Mouse (Mus musculus) limb, embryonic 14.5 days (tissue): ENCODE measurements around the gene Pitpna. TPM values are rescaled to one million over a fixed set of nuclear protein-coding genes. Genes with fewer than 3 reads are reported as not detected.

Source experiments
- ATAC-seq: fragments of 200-750 bp; cut with Nextera tagmentation; 2 replicates; pipeline ENCODE4 v1.8.0; 2017; ENCODE audit warnings: low read depth, moderate number of reproducible peaks, moderate TSS enrichment; ENCODE audit not compliant: low FRiP score
- DNase-seq: peaks from one replicate; pipeline ENCODE4 v3.0.0-alpha.2; 2015; ENCODE audit warnings: low spot score
- H3K27ac ChIP-seq: fragments of 300-500 bp; sonication (generic); replicated peaks from 2 replicates; pipeline ENCODE4 v1.5.1; 2014; ENCODE audit warnings: low read depth, mild to moderate bottlenecking, low read length, moderate library complexity, mixed read lengths
- H3K27me3 ChIP-seq: fragments of 300-500 bp; sonication (generic); 2 replicates; pipeline ENCODE4 v1.6.1; 2014; ENCODE audit warnings: low read length, mixed read lengths; ENCODE audit not compliant: control insufficient read depth, insufficient read depth
- H3K36me3 ChIP-seq: fragments of 300-500 bp; sonication (generic); 2 replicates; pipeline ENCODE4 v1.6.1; 2014; ENCODE audit warnings: mild to moderate bottlenecking, low read length, moderate library complexity, mixed read lengths; ENCODE audit not compliant: control insufficient read depth, insufficient read depth
- H3K4me1 ChIP-seq: fragments of 300-500 bp; sonication (generic); 2 replicates; pipeline ENCODE4 v1.6.1; 2014; ENCODE audit warnings: antibody characterized with exemption, low read length, mixed read lengths; ENCODE audit not compliant: control insufficient read depth, insufficient read depth
- H3K4me2 ChIP-seq: fragments of 300-500 bp; sonication (generic); replicated peaks from 2 replicates; pipeline ENCODE4 v1.6.1; 2014; ENCODE audit warnings: low read depth, mild to moderate bottlenecking, low read length, moderate library complexity; ENCODE audit not compliant: severe bottlenecking
- H3K4me3 ChIP-seq: fragments of 300-500 bp; sonication (generic); replicated peaks from 2 replicates; pipeline ENCODE4 v1.5.1; 2014; ENCODE audit warnings: low read length
- H3K9ac ChIP-seq: fragments of 300-500 bp; sonication (generic); 2 replicates; pipeline ENCODE4 v1.6.1; 2014; ENCODE audit warnings: mild to moderate bottlenecking, low read depth, low read length, moderate library complexity; ENCODE audit not compliant: severe bottlenecking
- H3K9me3 ChIP-seq: fragments of 300-500 bp; sonication (generic); 2 replicates; pipeline ENCODE4 v1.6.1; 2016; ENCODE audit warnings: low read length; ENCODE audit not compliant: control insufficient read depth
- POLR2A ChIP-seq: fragments of 200-500 bp; IDR thresholded peaks from 2 replicates; pipeline ENCODE4 v1.8.0; 2012; ENCODE audit warnings: inconsistent platforms, mild to moderate bottlenecking, moderate library complexity, borderline replicate concordance; ENCODE audit not compliant: insufficient read depth, insufficient read length; ENCODE audit errors: extremely low read depth
- WGBS: fragments of 180-500 bp; shearing (Covaris S2); extraction: QIAGEN DNeasy Blood & Tissue Kit; methylation state at CpG from one replicate; pipeline ENCODE4 v1.1.7; 2014; 5-methylcytosine and 5-hydroxymethylcytosine counted together
- polyA plus RNA-seq, 2 experiments: library from polyadenylated mRNA; depleted of rRNA in 1 of 2; stranded (reverse) in 1 of 2; unstranded in 1 of 2; fragments of >200 nt; fragmentation: Nextera tagmentation in 1 of 2; extraction: Ambion mirVana in 1 of 2; gene quantifications; 2 replicates each; pipeline versions ENCODE4 v1.2.1 to v1.2.3; 2012 to 2014

Pitpna gene
- polyA plus RNA-seq (2012; rRNA removed) (75.7 and 80.3 TPM in 2 replicates), polyA plus RNA-seq (2014; fragmentation: Nextera tagmentation; extraction: Ambion mirVana) (78.6 and 80.4 TPM in 2 replicates)

DNA sequence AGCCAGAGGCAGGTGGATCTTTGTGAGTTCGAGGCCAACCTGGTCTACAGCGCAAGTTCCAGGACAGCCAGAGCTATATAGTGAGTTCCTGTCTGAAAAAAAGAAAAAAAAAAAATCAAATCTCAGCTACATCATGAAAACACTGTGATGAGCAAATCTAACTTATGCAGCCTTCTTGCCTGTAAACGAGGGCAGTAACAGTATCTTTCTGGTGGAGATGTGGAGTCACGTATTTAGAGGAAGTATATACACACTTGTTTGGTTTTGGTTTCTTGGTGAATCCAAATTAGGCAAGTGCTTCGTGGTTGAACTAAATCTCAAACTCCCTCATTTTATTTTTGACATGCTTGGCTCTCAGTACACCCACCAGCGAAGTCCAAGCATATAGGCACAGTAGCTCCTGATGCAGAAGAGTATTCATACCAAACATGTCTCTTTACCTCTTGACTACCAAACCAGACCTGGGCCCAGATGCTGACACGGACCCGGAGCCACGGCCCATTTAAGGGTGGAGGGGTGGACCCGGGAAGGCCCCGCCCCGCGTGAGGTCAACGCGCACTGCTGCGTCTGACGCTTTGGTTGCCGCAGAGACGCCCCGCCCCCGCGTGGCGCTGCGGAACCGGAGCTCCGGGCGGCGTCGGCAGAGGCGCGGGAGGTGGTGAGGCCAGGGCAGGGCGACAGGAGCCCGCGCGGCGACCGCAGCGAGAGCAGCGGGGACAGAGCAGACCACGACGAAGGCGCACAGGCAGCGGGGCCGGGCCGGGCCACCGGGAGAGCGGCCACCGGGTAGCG, at the start of gene Pitpna:
TSS of gene Pitpna (plus strand) at position 605 of the 792 bp plus-strand sequence.
- ATAC-seq (peak; percentile 96), DNase-seq (peak; percentile 94)
- peaks cover 17% of the 10 kb centered on the region for H3K4me1 ChIP-seq
- H3K36me3 ChIP-seq = peaks cover 4% of the 10 kb centered on the region
- peak; percentile 60; the same call in 1 of the 2 replicates for TF ChIP-seq POLR2A
- peak within 1 kb of the TSS; percentile 95 for H3K4me2 ChIP-seq
- H3K9ac ChIP-seq = peak within 1 kb of the TSS; percentile 88
- H3K9me3 ChIP-seq = no peaks in the 10 kb centered on the region
- H3K27me3 ChIP-seq = no peaks in the 10 kb centered on the region
- H3K27ac ChIP-seq = peak within 1 kb of the TSS; percentile 83
- 7% methylated on average over 41 of the region's 49 CpGs for WGBS
- H3K4me3 ChIP-seq = peak within 1 kb of the TSS; percentile 88

- Histone ChIP-seq H3K27ac (no peak overlapping the region), H3K4me3 (no peak overlapping the region), H3K9me3 (no peaks in the 10 kb centered on the region), H3K36me3 (no peaks in the 10 kb centered on the region), H3K27me3 (no peaks in the 10 kb centered on the region), H3K4me1 (no peaks in the 10 kb centered on the region; the same call in 1 of the 2 replicates), H3K4me2 (no peak overlapping the region), H3K9ac (peak overlapping the region; percentile 5; the same call in 1 of the 2 replicates)
- TF ChIP-seq POLR2A = no peak
- ATAC-seq (no peak), DNase-seq (no peak)
- 75% methylated on average over 9 of the region's 9 CpGs for WGBS
These were observed 49.5 kb upstream of the Pitpna start for GRCm38 (mm10) chr11:75538184-75538969.

- Histone ChIP-seq H3K4me1 (no peaks in the 10 kb centered on the region; the same call in 1 of the 2 replicates), H3K27me3 (no peaks in the 10 kb centered on the region), H3K4me3 (no peak overlapping the region), H3K9ac (no peak overlapping the region), H3K9me3 (no peaks in the 10 kb centered on the region), H3K36me3 (no peaks in the 10 kb centered on the region), H3K4me2 (no peak overlapping the region), H3K27ac (no peak overlapping the region)
- ATAC-seq (no peak), DNase-seq (no peak)
- WGBS = 86% methylated on average over 13 of the region's 13 CpGs
- no peak for TF ChIP-seq POLR2A
These were observed 49.0 kb upstream of the Pitpna start for GRCm38 (mm10) chr11:75538970-75539299.

GRCm38 (mm10) chr11:75540209-75540608, 47.7 kb upstream of the Pitpna start:
- DNase-seq (no peak), ATAC-seq (no peak)
- Histone ChIP-seq H3K9me3 (no peaks in the 10 kb centered on the region), H3K4me2 (no peak overlapping the region), H3K9ac (no peak overlapping the region), H3K36me3 (no peaks in the 10 kb centered on the region), H3K4me1 (no peaks in the 10 kb centered on the region; the same call in 1 of the 2 replicates), H3K27me3 (no peaks in the 10 kb centered on the region), H3K4me3 (no peak overlapping the region), H3K27ac (no peak overlapping the region)
- 71% methylated on average over 8 of the region's 8 CpGs for WGBS
- TF ChIP-seq POLR2A = no peak
